Mouse (Mus musculus): ENCODE measurements around the gene Sept11.

- TF ChIP-seq GATA1 (IDR thresholded peaks at IDR 0.05; ENCODE audit: borderline replicate concordance, low read length) = no peak
- TF ChIP-seq FLI1 (IDR thresholded peaks at IDR 0.05; ENCODE audit: low read length) = no peak
Measured at GRCm38 (mm10) chr5:93103603-93104002, 10.4 kb downstream of the Sept11 start.
